Mouse (Mus musculus) hindbrain, postnatal 0 days (tissue): ENCODE results near the gene Gm33543. TPM values are rescaled to one million over a fixed set of nuclear protein-coding genes. Genes with fewer than 3 reads are reported as not detected.

Experiments
- ATAC-seq: fragments of 200-750 bp; cut with Nextera tagmentation; 2 replicates; pipeline ENCODE4 v1.8.0; 2017; ENCODE audit warnings: mild to moderate bottlenecking, moderate TSS enrichment, moderate library complexity
- DNase-seq: peaks from one replicate; pipeline ENCODE4 v3.0.0-alpha.2; 2015; ENCODE audit warnings: low spot score
- H3K27ac ChIP-seq: fragments of 300-500 bp; sonication (generic); 2 replicates; pipeline ENCODE4 v1.5.1; 2014; ENCODE audit warnings: mild to moderate bottlenecking
- H3K27me3 ChIP-seq: fragments of 300-500 bp; sonication (generic); 2 replicates; pipeline ENCODE4 v1.6.1; 2014; ENCODE audit warnings: low read length, mixed read lengths; ENCODE audit not compliant: insufficient read depth
- H3K36me3 ChIP-seq: fragments of 300-500 bp; sonication (generic); 2 replicates; pipeline ENCODE4 v1.6.1; 2014; ENCODE audit warnings: low read length, mixed read lengths; ENCODE audit not compliant: insufficient read depth
- H3K4me1 ChIP-seq: fragments of 300-500 bp; sonication (generic); 2 replicates; pipeline ENCODE4 v1.6.1; 2014; ENCODE audit warnings: antibody characterized with exemption, low read length, mixed read lengths; ENCODE audit not compliant: insufficient read depth
- H3K4me2 ChIP-seq: fragments of 300-500 bp; sonication (generic); 2 replicates; pipeline ENCODE4 v1.6.1; 2014; ENCODE audit warnings: low read depth, mild to moderate bottlenecking, low read length, moderate library complexity, mixed read lengths
- H3K4me3 ChIP-seq: fragments of 300-500 bp; sonication (generic); 2 replicates; pipeline ENCODE4 v1.5.1; 2014; ENCODE audit warnings: low read length
- H3K9ac ChIP-seq: fragments of 300-500 bp; sonication (generic); replicated peaks from 2 replicates; pipeline ENCODE4 v1.6.1; 2014; ENCODE audit warnings: mild to moderate bottlenecking, low read length, moderate library complexity, mixed read lengths
- H3K9me3 ChIP-seq: fragments of 300-500 bp; sonication (generic); 2 replicates; pipeline ENCODE4 v1.6.1; 2016; ENCODE audit warnings: low read length, mixed read lengths
- CTCF ChIP-seq: IDR thresholded peaks from 2 replicates; pipeline ENCODE4 v1.5.1; 2016; ENCODE audit warnings: antibody characterized with exemption, control low read depth, low read depth
- WGBS: fragments of 180-500 bp; shearing (Covaris S2); extraction: QIAGEN DNeasy Blood & Tissue Kit; methylation state at CpG from one replicate; pipeline ENCODE4 v1.1.7; 2014; 5-methylcytosine and 5-hydroxymethylcytosine counted together
- polyA plus RNA-seq: library from polyadenylated mRNA; unstranded; fragments of >200 nt; fragmentation: Nextera tagmentation; extraction: Ambion mirVana; gene quantifications from 2 replicates; pipeline ENCODE4 v1.2.1, GENCODE M21; 2015
- total RNA-seq: library from RNA; depleted of rRNA; stranded (reverse); fragments of >200 nt; gene quantifications from 2 replicates; pipeline ENCODE4 v1.2.3, GENCODE M21; 2014

Gene Gm33543
- total and polyA plus RNA-seq, 2 experiments from 2014 or later: 0.13 TPM; not detected in 1

GRCm38 (mm10) chr10:95839036-95839435, 3.7 kb downstream of the Gm33543 start:
- Histone ChIP-seq H3K4me3 (no peak overlapping the region), H3K4me1 (no peaks in the 10 kb centered on the region), H3K27ac (no peak overlapping the region), H3K27me3 (no peaks in the 10 kb centered on the region), H3K4me2 (no peak overlapping the region), H3K9me3 (no peaks in the 10 kb centered on the region), H3K9ac (no peak overlapping the region), H3K36me3 (no peaks in the 10 kb centered on the region)
- TF ChIP-seq CTCF: no peak
- ATAC-seq: no peak
- WGBS: 92% methylated on average over 4 of the region's 4 CpGs
- DNase-seq: no peak

GRCm38 (mm10) chr10:95836530-95837264, 6.0 kb downstream of the Gm33543 start:
- no peak for ATAC-seq
- H3K27me3 ChIP-seq: no peaks in the 10 kb centered on the region

GRCm38 (mm10) chr10:95830891-95831290, 11.8 kb downstream of the Gm33543 start:
- Histone ChIP-seq H3K27ac (no peak overlapping the region), H3K4me2 (no peak overlapping the region), H3K9ac (no peak overlapping the region), H3K4me3 (no peak overlapping the region), H3K9me3 (no peaks in the 10 kb centered on the region), H3K36me3 (no peaks in the 10 kb centered on the region), H3K4me1 (no peaks in the 10 kb centered on the region), H3K27me3 (no peaks in the 10 kb centered on the region)
- no peak for TF ChIP-seq CTCF
- DNase-seq (no peak), ATAC-seq (no peak)
- WGBS: 82% methylated on average over 5 of the region's 5 CpGs

More at GRCm38 (mm10) chr10:95836530-95837264, 6.0 kb downstream of the Gm33543 start:
- H3K4me3 ChIP-seq: no peak overlapping the region
- WGBS: 81% methylated on average over 9 of the region's 9 CpGs
- no peaks in the 10 kb centered on the region for H3K4me1 ChIP-seq
- no peak for DNase-seq
- no peak overlapping the region for H3K4me2 ChIP-seq
- H3K36me3 ChIP-seq: no peaks in the 10 kb centered on the region
- TF ChIP-seq CTCF: no peak
- H3K27ac ChIP-seq: no peak overlapping the region
- no peak overlapping the region for H3K9ac ChIP-seq
- no peaks in the 10 kb centered on the region for H3K9me3 ChIP-seq

- Histone ChIP-seq H3K4me1 (no peaks in the 10 kb centered on the region), H3K9me3 (no peaks in the 10 kb centered on the region), H3K36me3 (no peaks in the 10 kb centered on the region), H3K27ac (no peak overlapping the region), H3K9ac (no peak overlapping the region), H3K4me3 (no peak overlapping the region), H3K4me2 (no peak overlapping the region), H3K27me3 (no peaks in the 10 kb centered on the region)
- DNase-seq: no peak
- no peak for TF ChIP-seq CTCF
- ATAC-seq: no peak
These were observed 13.3 kb downstream of the Gm33543 start for GRCm38 (mm10) chr10:95829471-95829870.

- ATAC-seq: no peak
- H3K36me3 ChIP-seq: no peaks in the 10 kb centered on the region
- H3K27me3 ChIP-seq: no peaks in the 10 kb centered on the region
- TF ChIP-seq CTCF: no peak
- no peak overlapping the region for H3K4me3 ChIP-seq
- no peak for DNase-seq
- no peak overlapping the region for H3K27ac ChIP-seq
- H3K4me1 ChIP-seq: no peaks in the 10 kb centered on the region
- no peak overlapping the region for H3K9ac ChIP-seq
- H3K4me2 ChIP-seq: no peak overlapping the region
- 79% methylated on average over 5 of the region's 5 CpGs for WGBS
- H3K9me3 ChIP-seq: no peaks in the 10 kb centered on the region
These were observed 14.4 kb downstream of the Gm33543 start for GRCm38 (mm10) chr10:95828374-95828773.

- Histone ChIP-seq H3K27ac (no peak overlapping the region), H3K27me3 (no peaks in the 10 kb centered on the region), H3K9ac (no peak overlapping the region), H3K9me3 (no peaks in the 10 kb centered on the region), H3K4me3 (no peak overlapping the region), H3K4me1 (no peaks in the 10 kb centered on the region), H3K36me3 (no peaks in the 10 kb centered on the region), H3K4me2 (no peak overlapping the region)
- WGBS: 63% methylated on average over 3 of the region's 3 CpGs
- DNase-seq (no peak), ATAC-seq (no peak)
- TF ChIP-seq CTCF: no peak
These were observed 17.1 kb downstream of the Gm33543 start for GRCm38 (mm10) chr10:95825651-95826050.

- H3K4me2 ChIP-seq: no peak overlapping the region
- ATAC-seq (no peak), DNase-seq (no peak)
- TF ChIP-seq CTCF: no peak
- no peaks in the 10 kb centered on the region for H3K4me1 ChIP-seq
- no peak overlapping the region for H3K4me3 ChIP-seq
- H3K27ac ChIP-seq: no peak overlapping the region
- no peaks in the 10 kb centered on the region for H3K27me3 ChIP-seq
- 83% methylated on average over 2 of the region's 2 CpGs for WGBS
- H3K9me3 ChIP-seq: no peaks in the 10 kb centered on the region
- no peak overlapping the region for H3K9ac ChIP-seq
- no peaks in the 10 kb centered on the region for H3K36me3 ChIP-seq
These were observed 24.2 kb downstream of the Gm33543 start for GRCm38 (mm10) chr10:95818506-95818905.
